Mouse (Mus musculus) monocyte, adult 2 months (primary cell): Measurements from ENCODE around the gene Vipr1.

Experiments
- DNase-seq, 2 experiments: peaks; one replicate each; pipeline ENCODE4 v3.0.0; 2022; ENCODE audit warnings: low spot score in 2 of 2, low read depth in 1 of 2

Vipr1 gene

GRCm38 (mm10) chr9:121675556-121675955 lies 33.0 kb downstream of the Vipr1 start:
- DNase-seq, result no peak

- no peak for DNase-seq
Measured at GRCm38 (mm10) chr9:121677069-121677468, 34.6 kb downstream of the Vipr1 start.

- DNase-seq, result no peak
Measured at GRCm38 (mm10) chr9:121677476-121677875, 35.0 kb downstream of the Vipr1 start.

GRCm38 (mm10) chr9:121679549-121679948 lies 37.0 kb downstream of the Vipr1 start:
- DNase-seq, result no peak

GRCm38 (mm10) chr9:121681191-121681590 lies 38.7 kb downstream of the Vipr1 start:
- no peak for DNase-seq

GRCm38 (mm10) chr9:121682037-121682680 lies 39.6 kb downstream of the Vipr1 start:
- no peak for DNase-seq

GRCm38 (mm10) chr9:121684702-121685101 lies 42.2 kb downstream of the Vipr1 start:
- no peak for DNase-seq

GRCm38 (mm10) chr9:121690200-121690651 lies 47.7 kb downstream of the Vipr1 start:
- no peak for DNase-seq

GRCm38 (mm10) chr9:121690734-121691133 lies 48.2 kb downstream of the Vipr1 start:
- no peak for DNase-seq

GRCm38 (mm10) chr9:121694736-121695135 lies 52.2 kb downstream of the Vipr1 start:
- no peak for DNase-seq

- no peak for DNase-seq
Measured at GRCm38 (mm10) chr9:121696626-121697025, 54.1 kb downstream of the Vipr1 start.

- DNase-seq, result peak; percentile 56 to 83
Measured at GRCm38 (mm10) chr9:121697150-121698049, 54.9 kb downstream of the Vipr1 start.

- no peak for DNase-seq
Measured at GRCm38 (mm10) chr9:121704261-121704645, 61.7 kb downstream of the Vipr1 start.

- DNase-seq, result peak; percentile 76 to 87
Measured at GRCm38 (mm10) chr9:121704646-121705625, 62.4 kb downstream of the Vipr1 start, which contains the start of gene Sec22c. Gene Sec22c, minus strand, starts transcription at chr9:121705490.

GRCm38 (mm10) chr9:121706029-121706675 lies 63.6 kb downstream of the Vipr1 start:
- DNase-seq, result no peak

GRCm38 (mm10) chr9:121707801-121708200 lies 65.3 kb downstream of the Vipr1 start:
- no peak for DNase-seq

GRCm38 (mm10) chr9:121708506-121709486 lies 66.3 kb downstream of the Vipr1 start:
- no peak for DNase-seq

GRCm38 (mm10) chr9:121709898-121710583 lies 67.5 kb downstream of the Vipr1 start, which contains the start of gene Ss18l2:
Gene Ss18l2, plus strand, starts transcription at chr9:121710329.
- peak; percentile 90 to 92 for DNase-seq

- DNase-seq, result no peak
Measured at GRCm38 (mm10) chr9:121710584-121710975, 68.1 kb downstream of the Vipr1 start.
